8 mouse cellular contexts compared by ENCODE assay signal in genomic region chr11:102925351-102925717, GRCm38 (mm10). TPM values are rescaled to one million over a fixed set of nuclear protein-coding genes. Genes with fewer than 3 reads are reported as not detected.
A peak's percentile ranks its signal among the peaks of the same experiment; 100 is the strongest.
DNase-seq lines count a peak whose midpoint lies in the region; ATAC-seq and TF ChIP-seq lines count a peak whose summit lies in the region.

No protein-coding gene starts in this region.

- no peaks in the 10 kb centered on the region for H3K36me3 ChIP-seq in heart, adult 2 months (ENCODE audit: control insufficient read depth, insufficient read depth, low read length)
- H3K36me3 ChIP-seq in embryonic facial prominence, embryonic 10.5 days (replicated peaks), result peaks cover 28% of the 10 kb centered on the region

- no peak for TF ChIP-seq POLR2A in heart, adult 2 months (IDR thresholded peaks at IDR 0.05; ENCODE audit: insufficient read depth, low read depth, low read length)

- TF ChIP-seq EP300 in heart, adult 2 months (IDR thresholded peaks at IDR 0.05; ENCODE audit: insufficient read depth, low read depth, low read length), result no peak

- H3K9ac ChIP-seq in heart, adult 2 months (ENCODE audit: low read depth, low read length), result peak overlapping the region; percentile 61

- 0 out of 2 replicates have a peak, but pooled peaks have one; percentile 17 for TF ChIP-seq CTCF in heart, adult 2 months (IDR thresholded peaks at IDR 0.05)

- H3K79me2 ChIP-seq in heart, adult 2 months (replicated peaks; ENCODE audit: control insufficient read depth, insufficient read depth, low read length), result no peaks in the 10 kb centered on the region

- H3K4me1 ChIP-seq in heart, adult 2 months (ENCODE audit: control insufficient read depth, insufficient read depth, low read length), result no peaks in the 10 kb centered on the region
- peaks cover 34% of the 10 kb centered on the region for H3K4me1 ChIP-seq in embryonic facial prominence, embryonic 10.5 days

- no peak for DNase-seq in heart, adult 2 months
- no peak for DNase-seq in heart, adult 18-20 months
- DNase-seq in embryonic facial prominence, embryonic 10.5 days (ENCODE audit: low spot score), result no peak
- peak; percentile 89 for DNase-seq in induced T-regulatory cell, adult 2 months (ENCODE audit: low read depth)
- DNase-seq in natural killer cell, adult 2 months (ENCODE audit: low spot score in 2 of 2), result no peak
- DNase-seq in adrenal gland, adult 8-10 months, result no peak

- no peaks in the 10 kb centered on the region for H3K27me3 ChIP-seq in heart, adult 2 months (ENCODE audit: control insufficient read depth, insufficient read depth, low read length)
- no peaks in the 10 kb centered on the region; the same call in 1 of the 2 replicates for H3K27me3 ChIP-seq in embryonic facial prominence, embryonic 10.5 days (replicated peaks; ENCODE audit: low read depth, poor library complexity, severe bottlenecking)

- H3K4me3 ChIP-seq in heart, adult 2 months, result peak overlapping the region; percentile 79
- H3K4me3 ChIP-seq in embryonic facial prominence, embryonic 10.5 days, result peak overlapping the region; percentile 92

- peak overlapping the region; percentile 30; the same call in 1 of the 2 replicates for H3K27ac ChIP-seq in heart, adult 2 months
- peak overlapping the region; percentile 96 for H3K27ac ChIP-seq in embryonic facial prominence, embryonic 10.5 days (replicated peaks)

- intact Hi-C loops in heart, adult 2 months (cut with DNase I), result no loop called here

- 3% methylated on average over 10 of the region's 10 CpGs for WGBS in heart, adult 2 months
- WGBS in embryonic facial prominence, embryonic 10.5 days, result 2% methylated on average over 10 of the region's 10 CpGs

- H3K9me3 ChIP-seq in embryonic facial prominence, embryonic 10.5 days, result no peaks in the 10 kb centered on the region

- ATAC-seq in CD4-positive, CD25-positive, alpha-beta regulatory T cell, adult 4 months, result peak; percentile 54
- peak; percentile 52 for ATAC-seq in megakaryocyte, adult 5-6 weeks (ENCODE audit: poor library complexity, severe bottlenecking)

RNA-seq across cellular contexts. Expression of gene Kif18b, which starts 0.4 kb away (rescaled TPM):
- under 1 TPM; 0.10 to 0.32 TPM for total RNA-seq in heart, adult 2 months (2021)
- 0.18 and 0.32 TPM in 2 replicates for polyA plus RNA-seq in heart, adult 2 months (2012; rRNA removed)
- total RNA-seq in heart, adult 18-20 months (2021), result under 1 TPM in 1 of 2 experiments, not detected in 1; 0.25 TPM
- polyA plus RNA-seq in CD4-positive, CD25-positive, alpha-beta regulatory T cell, adult 4 months (2017; shearing (Covaris generic)), result under 1 TPM; 0.28 to 0.76 TPM
- 12.1 and 13.0 TPM in 2 replicates for polyA plus RNA-seq in embryonic facial prominence, embryonic 10.5 days (2016; fragmentation: Nextera tagmentation; extraction: Ambion mirVana)
- total RNA-seq in megakaryocyte, adult 5-6 weeks (2015), result 22.1 and 24.9 TPM in 2 replicates
- total RNA-seq in megakaryocyte, adult 5-6 weeks (2017), result 23.2 and 25.4 TPM in 2 replicates
- 1 to 10 TPM in 1 of 4 experiments, under 1 TPM in 3; 0.74 to 1.5 (median 0.91) TPM for total RNA-seq in adrenal gland, adult 8-10 months (2022)

RNA-seq across cellular contexts. Expression of gene C1ql1, which starts 21.2 kb away (rescaled TPM):
- not detected for total RNA-seq in heart, adult 2 months (2021)
- 0.10 TPM in 1 of 2 replicates, not detected in the other for polyA plus RNA-seq in heart, adult 2 months (2012; rRNA removed)
- not detected for total RNA-seq in heart, adult 18-20 months (2021)
- polyA plus RNA-seq in CD4-positive, CD25-positive, alpha-beta regulatory T cell, adult 4 months (2017; shearing (Covaris generic)), result not detected
- 1.5 and 2.7 TPM in 2 replicates for polyA plus RNA-seq in embryonic facial prominence, embryonic 10.5 days (2016; fragmentation: Nextera tagmentation; extraction: Ambion mirVana)
- total RNA-seq in megakaryocyte, adult 5-6 weeks (2015), result not detected in 2 replicates
- total RNA-seq in megakaryocyte, adult 5-6 weeks (2017), result not detected in 2 replicates
- 10 to 100 TPM; 62.1 to 91.9 (median 72.9) TPM for total RNA-seq in adrenal gland, adult 8-10 months (2022)

RNA-seq across cellular contexts. Expression of gene Gfap, which starts 24.6 kb away (rescaled TPM):
- total RNA-seq in heart, adult 2 months (2021), result under 1 TPM; 0.08 to 0.30 TPM
- 0.18 TPM in 2 replicates for polyA plus RNA-seq in heart, adult 2 months (2012; rRNA removed)
- under 1 TPM; 0.10 to 0.15 TPM for total RNA-seq in heart, adult 18-20 months (2021)
- not detected for polyA plus RNA-seq in CD4-positive, CD25-positive, alpha-beta regulatory T cell, adult 4 months (2017; shearing (Covaris generic))
- 0.14 and 0.16 TPM in 2 replicates for polyA plus RNA-seq in embryonic facial prominence, embryonic 10.5 days (2016; fragmentation: Nextera tagmentation; extraction: Ambion mirVana)
- total RNA-seq in megakaryocyte, adult 5-6 weeks (2015), result 0.18 and 0.49 TPM in 2 replicates
- 0.49 TPM in 1 of 2 replicates, not detected in the other for total RNA-seq in megakaryocyte, adult 5-6 weeks (2017)
- total RNA-seq in adrenal gland, adult 8-10 months (2022), result 1 to 10 TPM; 1.0 to 1.8 (median 1.8) TPM

RNA-seq across cellular contexts. Expression of gene Fam187a, which starts 40.4 kb away (rescaled TPM):
- total RNA-seq in heart, adult 2 months (2021), result not detected
- not detected in 2 replicates for polyA plus RNA-seq in heart, adult 2 months (2012; rRNA removed)
- not detected for total RNA-seq in heart, adult 18-20 months (2021)
- not detected for polyA plus RNA-seq in CD4-positive, CD25-positive, alpha-beta regulatory T cell, adult 4 months (2017; shearing (Covaris generic))
- polyA plus RNA-seq in embryonic facial prominence, embryonic 10.5 days (2016; fragmentation: Nextera tagmentation; extraction: Ambion mirVana), result not detected in 2 replicates
- not detected in 2 replicates for total RNA-seq in megakaryocyte, adult 5-6 weeks (2015)
- total RNA-seq in megakaryocyte, adult 5-6 weeks (2017), result not detected in 2 replicates
- total RNA-seq in adrenal gland, adult 8-10 months (2022), result under 1 TPM in 2 of 4 experiments, not detected in 2; 0.19 to 0.22 TPM

RNA-seq across cellular contexts. Expression of gene Ccdc103, which starts 44.3 kb away (rescaled TPM):
- total RNA-seq in heart, adult 2 months (2021), result not detected
- polyA plus RNA-seq in heart, adult 2 months (2012; rRNA removed), result 0.18 and 0.20 TPM in 2 replicates
- total RNA-seq in heart, adult 18-20 months (2021), result not detected
- polyA plus RNA-seq in CD4-positive, CD25-positive, alpha-beta regulatory T cell, adult 4 months (2017; shearing (Covaris generic)), result not detected
- polyA plus RNA-seq in embryonic facial prominence, embryonic 10.5 days (2016; fragmentation: Nextera tagmentation; extraction: Ambion mirVana), result 1.4 and 1.8 TPM in 2 replicates
- total RNA-seq in megakaryocyte, adult 5-6 weeks (2015), result not detected in 2 replicates
- not detected in 2 replicates for total RNA-seq in megakaryocyte, adult 5-6 weeks (2017)
- 1 to 10 TPM in 1 of 4 experiments, under 1 TPM in 3; 0.59 to 1.5 (median 0.70) TPM for total RNA-seq in adrenal gland, adult 8-10 months (2022)

Comparison
In these comparisons a context has a peak if more than half of its experiments do, and no peak if none do; other contexts are left out.
1. RNA of gene Kif18b, which starts 0.4 kb away (total RNA-seq): 22.1 to 25.4 TPM in megakaryocyte, adult 5-6 weeks; 0.74 to 1.5 TPM in adrenal gland, adult 8-10 months, 0.10 to 0.32 TPM in heart, adult 2 months and 0.25 TPM in heart, adult 18-20 months; every median in the first group is over 4 times any median in the second.
2. RNA of gene C1ql1, which starts 21.2 kb away (total RNA-seq): 62.1 to 91.9 TPM in adrenal gland, adult 8-10 months; not detected in heart, adult 2 months, not detected in heart, adult 18-20 months and not detected in megakaryocyte, adult 5-6 weeks; every median in the first group is over 10 times any median in the second.